Mouse (Mus musculus): ENCODE results near the gene Ppp2r5c.

Gene Ppp2r5c

DNA sequence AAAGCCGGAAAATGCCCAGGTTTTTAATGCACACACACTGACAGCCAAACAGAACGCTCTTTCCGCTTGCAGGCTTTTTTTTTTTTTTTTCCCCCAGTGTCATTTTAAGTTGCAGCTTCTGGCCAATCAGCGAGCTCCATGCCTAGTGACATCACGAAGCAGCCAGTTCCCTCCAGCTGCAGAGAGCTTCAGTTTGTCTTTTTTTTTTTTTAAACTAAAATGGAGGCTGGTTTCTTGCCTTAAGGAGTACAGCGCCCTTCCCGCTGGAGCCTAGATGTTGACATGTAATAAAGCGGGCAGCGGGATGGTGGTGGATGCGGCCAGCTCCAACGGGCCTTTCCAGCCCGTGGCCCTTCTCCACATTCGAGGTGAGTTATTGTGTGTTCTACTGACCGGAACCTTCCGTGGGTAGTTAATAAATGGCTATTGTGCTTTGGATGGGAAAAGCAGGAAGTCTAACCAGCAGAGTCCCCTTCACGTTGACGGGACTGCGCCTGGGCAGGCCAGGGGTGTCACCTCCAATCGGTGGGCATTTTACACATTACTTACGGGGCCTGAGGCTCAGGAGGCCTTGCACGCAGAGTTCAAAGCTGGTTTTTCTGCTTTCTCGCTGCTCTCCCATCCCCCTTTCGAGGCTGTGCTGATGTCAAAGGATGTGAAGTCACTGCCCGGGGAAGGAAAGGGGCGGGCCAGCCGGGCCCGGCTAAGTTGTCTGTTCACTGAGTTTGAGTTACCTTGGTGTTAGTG, 38.8 kb downstream of the Ppp2r5c start:
- in situ Hi-C loops (cut with MboI, MseI): loop anchor here (10.0 to 25.0 kb wide), 2 partner anchors 359 to 1848 kb away; partner anchors contain the start of gene Mok

DNA sequence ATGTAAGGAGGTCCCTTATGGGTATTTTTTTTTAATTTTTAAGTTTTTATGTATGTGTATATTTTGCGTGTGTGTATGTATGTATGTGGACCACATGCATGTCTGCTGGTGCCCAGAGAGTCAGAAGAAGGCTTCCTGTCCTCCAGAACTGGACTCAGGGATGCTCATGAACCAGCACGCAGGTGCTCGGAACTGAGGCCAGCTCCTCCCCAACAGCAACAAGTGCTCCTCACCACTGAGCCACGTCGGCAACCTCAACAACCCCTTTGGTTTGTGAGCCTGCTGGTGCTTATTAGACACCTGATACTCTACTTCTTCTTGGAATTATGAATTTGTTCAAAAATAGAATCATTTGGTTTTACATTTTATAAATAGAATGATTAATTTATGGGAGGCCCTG, 39.9 kb downstream of the Ppp2r5c start:
- in situ Hi-C loops (cut with MboI, MseI): loop anchor here (10.0 to 25.0 kb wide), 2 partner anchors 358 to 1850 kb away; partner anchors contain the start of gene Mok

DNA sequence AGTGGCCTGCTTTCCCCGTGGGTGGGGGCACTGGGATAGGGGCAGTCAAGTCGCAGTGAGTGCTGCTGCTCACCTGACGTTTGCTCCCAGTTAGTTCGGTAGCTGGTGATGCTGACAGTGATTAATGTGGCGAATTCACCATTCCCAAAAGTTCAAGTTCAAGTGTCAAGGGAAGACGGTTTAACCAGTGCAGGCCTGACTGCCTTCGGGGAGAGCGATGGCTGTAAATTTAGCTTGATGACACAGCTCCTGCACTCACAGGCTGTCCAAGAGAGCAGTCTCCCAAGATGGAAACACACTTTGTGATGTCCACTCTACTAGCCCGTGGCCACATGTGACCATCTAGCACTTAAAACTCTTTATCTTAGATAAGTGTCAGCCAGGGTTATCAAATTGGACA, 41.1 kb downstream of the Ppp2r5c start:
- in situ Hi-C loops (cut with MboI, MseI): loop anchor here (10.0 to 25.0 kb wide), 2 partner anchors 357 to 1851 kb away; partner anchors contain the start of gene Mok

DNA sequence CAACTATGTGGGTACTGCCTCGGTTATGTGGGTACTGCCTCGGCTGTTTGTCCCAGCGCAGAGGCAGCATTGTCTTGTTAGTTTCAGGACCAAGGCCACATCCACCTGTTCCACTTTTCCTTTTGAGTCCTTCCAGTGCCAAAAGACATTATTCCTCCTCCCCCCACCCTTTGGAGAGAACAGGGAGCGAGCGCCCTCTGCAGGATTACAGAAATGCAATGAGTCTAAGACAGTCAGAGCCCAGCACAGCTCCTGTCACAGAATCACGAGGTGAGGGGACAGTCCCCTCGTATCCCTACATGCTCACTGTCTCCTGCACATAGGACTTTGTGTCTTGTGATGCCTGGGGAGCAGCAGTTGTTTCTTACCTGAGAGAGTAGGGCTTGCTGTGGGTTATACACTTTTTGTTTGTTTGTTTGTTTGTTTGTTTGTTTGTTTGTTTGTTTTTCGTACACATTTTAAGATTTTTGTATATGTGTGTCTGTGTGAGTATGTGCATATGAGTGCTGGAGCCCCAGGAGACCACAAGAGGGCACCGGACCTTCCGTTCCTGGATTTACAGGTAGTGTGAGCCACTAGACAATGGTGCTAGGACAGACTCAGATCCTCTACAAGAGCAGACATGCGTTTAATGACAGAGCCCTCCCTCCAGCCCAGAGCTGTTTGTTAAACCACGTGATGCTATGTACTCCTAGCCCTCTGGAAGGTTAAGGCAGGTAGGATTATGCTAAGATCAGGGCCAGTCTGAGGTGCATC, 43.2 kb downstream of the Ppp2r5c start:
- in situ Hi-C loops (cut with MboI, MseI): loop anchor here (10.0 to 25.0 kb wide), 2 partner anchors 355 to 1853 kb away; partner anchors contain the start of gene Mok

DNA sequence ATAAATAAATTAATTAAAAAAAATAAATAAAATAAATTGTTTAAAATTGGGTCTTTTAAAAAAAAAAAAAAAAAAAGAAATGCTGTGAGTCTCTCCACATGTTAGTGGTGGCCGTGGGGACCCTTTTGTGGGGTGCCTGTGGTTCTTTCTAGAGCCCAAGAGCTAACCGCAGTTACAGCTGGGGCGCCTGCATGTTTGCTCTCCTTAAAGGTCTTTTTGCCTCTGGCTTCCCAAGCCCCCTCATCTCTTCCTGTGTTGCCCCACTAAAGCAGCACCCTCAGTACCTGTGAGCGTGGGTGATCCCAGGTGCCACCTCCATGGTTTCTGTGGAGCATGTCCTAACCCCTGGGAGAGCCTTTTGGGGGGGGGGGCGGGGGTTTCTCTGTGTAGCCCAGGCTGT, 45.5 kb downstream of the Ppp2r5c start:
- in situ Hi-C loops (cut with MboI, MseI): loop anchor here (25.0 kb wide), 1 partner anchor 1855 kb away; no protein-coding TSS in a partner anchor

DNA sequence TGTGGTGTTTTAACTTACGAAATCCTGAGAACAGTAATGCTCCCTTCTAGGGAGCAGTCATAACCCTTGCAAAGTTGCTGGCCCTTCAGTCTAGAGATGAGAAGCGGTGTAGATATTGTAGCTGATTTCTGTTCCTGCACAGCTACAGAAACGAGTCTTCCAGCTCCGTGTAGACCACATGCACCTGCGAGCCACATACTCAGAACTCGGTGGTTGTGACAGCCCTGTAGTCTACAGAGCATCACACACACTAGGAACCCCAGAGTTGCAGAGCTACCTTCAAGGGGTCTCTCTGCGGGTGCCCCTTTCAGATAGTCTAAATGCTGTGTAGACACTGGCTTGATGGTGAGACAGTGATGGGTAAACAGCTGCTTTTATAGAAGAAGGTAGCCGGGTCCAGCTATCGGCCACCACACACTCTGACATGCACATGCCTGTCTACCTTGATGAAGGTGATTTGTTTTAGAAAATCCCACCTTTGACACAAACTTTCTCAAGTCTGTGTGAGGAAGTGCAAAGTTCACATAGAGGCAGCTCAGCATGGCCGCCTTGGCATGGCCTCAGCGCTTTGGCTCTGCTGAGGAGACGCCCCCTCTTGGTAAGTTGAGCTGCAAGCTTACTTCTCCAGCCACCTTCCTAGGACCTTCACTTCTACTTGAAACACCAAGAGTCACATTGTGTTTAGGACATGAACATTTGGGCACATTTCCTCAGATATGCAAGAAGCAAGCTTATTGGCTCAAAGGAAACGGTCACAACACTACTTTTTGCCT, 46.9 kb downstream of the Ppp2r5c start:
- in situ Hi-C loops (cut with MboI, MseI): loop anchor here (25.0 kb wide), 1 partner anchor 1856 kb away; no protein-coding TSS in a partner anchor

DNA sequence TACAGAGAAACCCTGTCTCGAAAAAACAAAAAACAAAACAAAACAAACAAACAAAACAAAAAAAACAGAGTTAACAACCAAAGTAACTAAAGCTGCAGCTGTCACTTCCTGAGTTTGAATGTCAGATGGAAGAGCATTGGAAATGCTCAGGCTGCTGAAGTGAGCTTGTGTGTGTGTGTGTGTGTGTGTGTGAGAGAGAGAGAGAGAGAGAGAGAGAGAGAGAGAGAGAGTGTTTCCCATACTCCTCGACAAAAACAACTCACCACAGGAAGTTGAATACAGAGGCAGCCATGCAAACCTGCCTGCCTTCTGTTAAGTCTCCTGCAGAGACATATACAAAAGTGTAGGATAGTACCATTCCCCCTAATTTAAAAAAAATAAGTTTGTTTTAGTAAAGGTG, 47.9 kb downstream of the Ppp2r5c start:
- in situ Hi-C loops (cut with MboI, MseI): loop anchor here (25.0 kb wide), 1 partner anchor 1858 kb away; no protein-coding TSS in a partner anchor

DNA sequence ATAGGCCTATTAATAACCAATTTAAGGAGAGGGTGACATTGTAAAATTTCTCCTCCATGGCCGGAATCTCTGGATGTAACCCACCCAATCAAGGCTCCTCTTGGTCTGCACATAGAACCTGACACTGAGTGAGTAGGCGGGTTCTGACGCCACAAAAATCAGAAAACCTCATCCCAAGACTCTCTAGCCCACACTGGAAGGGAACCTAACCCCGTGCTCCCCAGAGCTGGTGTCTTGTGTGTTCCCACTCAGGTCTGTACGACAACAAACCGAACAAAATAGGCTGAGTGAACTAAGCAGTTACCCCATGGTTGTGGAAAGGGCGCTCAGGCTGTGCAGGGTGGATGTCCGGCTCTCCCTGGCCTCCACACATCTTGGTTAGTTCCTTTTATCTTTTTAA, 48.3 kb downstream of the Ppp2r5c start:
- in situ Hi-C loops (cut with MboI, MseI): loop anchor here (25.0 kb wide), 1 partner anchor 1858 kb away; no protein-coding TSS in a partner anchor

DNA sequence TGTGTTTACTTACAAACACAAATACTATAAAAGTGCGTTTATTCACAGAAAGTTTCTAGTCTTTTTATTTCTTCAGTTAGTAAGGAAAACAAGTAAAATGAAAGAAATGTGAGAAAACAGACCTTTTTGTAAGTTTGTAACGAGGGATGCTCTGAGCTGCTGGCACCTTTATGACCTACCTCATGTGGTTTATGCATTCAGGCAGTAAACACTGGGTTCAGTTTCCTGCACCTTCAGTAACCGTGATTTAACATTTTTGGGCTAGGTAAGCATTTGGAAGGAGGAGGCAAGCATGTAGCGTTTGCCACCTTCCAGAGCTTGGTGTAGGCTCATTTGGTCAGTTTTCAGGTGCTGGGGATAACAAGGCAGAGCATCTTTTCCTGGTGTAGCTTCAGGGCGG, 49.1 kb downstream of the Ppp2r5c start:
- in situ Hi-C loops (cut with MboI, MseI): loop anchor here (25.0 kb wide), 1 partner anchor 1859 kb away; no protein-coding TSS in a partner anchor

DNA sequence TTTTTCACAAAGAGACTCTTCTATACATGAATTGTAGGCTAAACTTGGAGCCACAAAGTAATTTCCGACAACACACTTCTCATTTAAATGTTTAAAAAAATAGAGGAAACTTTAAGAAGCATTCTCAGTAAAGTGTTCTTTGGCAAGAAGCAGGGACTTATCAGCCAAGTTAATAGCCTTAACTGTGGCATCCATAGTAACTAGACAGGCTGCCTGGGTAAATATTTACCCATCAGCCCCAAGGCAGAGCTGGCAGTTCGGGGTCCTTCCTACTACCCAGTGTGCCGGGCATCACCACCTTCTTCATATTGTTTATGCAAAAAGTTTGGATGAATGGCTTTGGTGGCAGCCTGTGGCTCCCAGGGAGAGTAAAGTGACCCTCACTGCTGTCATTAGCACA, 50.1 kb downstream of the Ppp2r5c start:
- in situ Hi-C loops (cut with MboI, MseI): loop anchor here (25.0 kb wide), 1 partner anchor 1860 kb away; no protein-coding TSS in a partner anchor

DNA sequence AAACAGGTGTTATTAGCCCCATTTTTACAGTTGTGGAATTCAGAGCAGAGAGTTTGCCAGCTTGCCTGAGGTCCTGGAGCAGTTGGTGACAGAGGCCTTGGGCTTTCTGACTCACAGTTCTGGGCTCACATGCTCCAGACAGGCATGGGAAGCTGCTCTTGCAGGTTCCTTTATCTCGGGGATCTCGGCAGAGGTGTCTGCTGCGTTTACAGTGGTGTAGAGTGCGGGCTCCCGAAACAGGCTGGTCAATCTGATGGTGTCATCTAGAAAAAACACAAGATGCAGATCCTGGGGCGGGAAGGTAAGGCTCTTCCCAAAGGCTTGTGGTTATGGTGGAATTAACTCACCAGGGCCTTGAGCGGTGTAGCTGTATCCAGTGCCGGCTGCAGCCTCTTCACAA, 50.6 kb downstream of the Ppp2r5c start:
- in situ Hi-C loops (cut with MboI, MseI): loop anchor here (25.0 kb wide), 1 partner anchor 1860 kb away; no protein-coding TSS in a partner anchor

DNA sequence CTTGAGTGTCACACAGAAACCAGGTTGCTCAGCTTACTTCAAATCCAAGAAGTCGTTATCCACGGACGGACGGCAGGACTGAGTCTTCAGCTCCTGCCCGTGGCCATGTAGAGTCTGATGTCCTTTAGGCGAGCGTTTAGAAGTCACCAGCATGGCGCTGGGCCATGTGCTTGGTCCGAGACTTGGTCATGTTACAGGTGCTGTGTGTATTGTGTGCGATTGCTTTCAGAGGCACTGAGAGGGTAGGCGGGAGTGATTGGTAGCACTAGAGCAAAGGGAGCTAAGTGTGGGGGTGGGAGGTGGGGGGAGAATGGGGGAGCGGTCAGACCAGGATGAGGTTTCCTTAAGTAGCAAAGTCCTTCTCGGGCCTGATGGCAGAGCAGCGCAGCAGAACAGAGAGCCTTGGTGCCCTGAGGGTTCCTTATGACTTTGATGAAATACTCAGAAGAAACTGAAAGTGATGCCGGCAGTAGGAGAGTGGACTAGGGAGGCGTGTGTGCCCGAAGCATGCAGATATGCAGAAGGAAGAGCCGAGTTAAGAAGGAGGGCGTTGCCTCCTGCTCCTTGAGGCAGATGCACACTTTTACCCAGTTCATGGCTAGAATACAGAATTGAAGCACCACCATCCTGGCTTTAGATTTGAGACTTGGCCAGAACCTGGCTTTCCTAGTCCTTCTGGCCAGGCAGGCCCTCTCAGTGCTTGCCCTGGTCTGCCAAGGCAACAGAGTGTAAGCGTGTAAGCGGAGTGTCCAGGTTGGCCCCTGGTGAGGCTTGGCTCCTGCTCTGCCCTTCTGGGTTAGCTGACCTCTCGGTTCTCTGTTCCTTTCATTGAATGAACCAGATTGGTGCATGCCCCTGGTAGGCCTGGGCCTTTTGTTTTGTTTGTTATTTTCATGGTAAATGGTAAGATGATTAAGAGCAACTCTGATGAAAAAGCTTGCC, 51.6 kb downstream of the Ppp2r5c start:
- in situ Hi-C loops (cut with MboI, MseI): loop anchor here (25.0 kb wide), 1 partner anchor 1861 kb away; no protein-coding TSS in a partner anchor

DNA sequence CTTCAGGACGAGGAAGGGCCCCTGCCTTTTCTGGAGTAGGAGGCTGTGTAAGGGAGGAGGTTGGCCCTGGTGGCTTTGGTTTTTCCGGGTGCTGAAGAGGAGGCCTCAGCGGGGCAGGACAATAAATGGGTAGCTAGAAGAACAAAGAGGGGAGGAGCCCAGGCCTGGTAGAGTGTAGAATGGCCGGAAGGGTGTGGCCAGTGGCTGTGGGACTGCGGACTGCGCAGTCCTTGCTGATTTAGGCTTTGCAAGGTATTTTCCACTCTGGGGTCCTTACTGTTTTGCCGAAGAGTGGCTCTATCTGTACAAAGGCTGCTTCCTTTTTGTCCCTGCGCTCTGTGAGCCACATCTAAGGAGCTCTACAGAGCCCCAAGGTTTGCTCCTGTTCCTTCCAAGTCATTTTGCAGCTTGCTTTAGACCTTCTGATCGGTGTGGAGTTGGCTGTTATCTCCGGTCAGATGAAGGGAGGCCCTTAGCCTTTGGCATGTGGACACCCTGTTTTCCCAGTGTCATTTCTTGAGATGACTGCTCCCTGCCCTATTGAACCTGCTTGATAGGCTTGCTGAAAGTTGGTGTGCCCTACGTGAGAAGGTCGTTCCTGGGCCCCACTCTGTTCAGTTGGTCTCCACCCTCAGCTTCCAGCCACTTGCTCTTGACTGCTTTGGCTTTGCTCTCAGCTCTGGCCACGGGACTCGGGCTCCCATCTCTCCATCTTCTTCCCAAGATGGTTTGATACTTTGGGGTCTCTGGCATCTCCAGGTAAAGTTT, 52.5 kb downstream of the Ppp2r5c start:
- in situ Hi-C loops (cut with MboI, MseI): loop anchor here (25.0 kb wide), 1 partner anchor 1862 kb away; no protein-coding TSS in a partner anchor

DNA sequence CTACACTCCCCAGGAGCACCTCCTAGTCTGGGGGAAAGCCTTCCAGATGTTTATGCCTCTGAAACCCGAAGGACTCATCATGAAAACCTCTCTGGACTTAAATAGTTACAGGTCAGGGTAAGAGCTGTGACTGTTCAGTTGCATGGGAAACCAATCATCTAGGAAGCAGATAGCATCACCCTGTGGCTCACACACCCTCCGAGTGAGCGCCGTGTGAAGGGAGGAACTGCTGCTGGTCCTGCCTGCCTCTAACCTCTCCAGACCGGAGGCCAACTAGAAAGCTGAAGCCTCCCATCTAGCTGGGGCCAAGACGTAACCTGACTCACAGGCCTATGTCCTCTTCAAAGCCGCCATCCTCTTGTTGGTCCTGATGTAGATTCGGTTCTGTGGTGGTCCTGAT, 53.2 kb downstream of the Ppp2r5c start:
- in situ Hi-C loops (cut with MboI, MseI): no loop called here

DNA sequence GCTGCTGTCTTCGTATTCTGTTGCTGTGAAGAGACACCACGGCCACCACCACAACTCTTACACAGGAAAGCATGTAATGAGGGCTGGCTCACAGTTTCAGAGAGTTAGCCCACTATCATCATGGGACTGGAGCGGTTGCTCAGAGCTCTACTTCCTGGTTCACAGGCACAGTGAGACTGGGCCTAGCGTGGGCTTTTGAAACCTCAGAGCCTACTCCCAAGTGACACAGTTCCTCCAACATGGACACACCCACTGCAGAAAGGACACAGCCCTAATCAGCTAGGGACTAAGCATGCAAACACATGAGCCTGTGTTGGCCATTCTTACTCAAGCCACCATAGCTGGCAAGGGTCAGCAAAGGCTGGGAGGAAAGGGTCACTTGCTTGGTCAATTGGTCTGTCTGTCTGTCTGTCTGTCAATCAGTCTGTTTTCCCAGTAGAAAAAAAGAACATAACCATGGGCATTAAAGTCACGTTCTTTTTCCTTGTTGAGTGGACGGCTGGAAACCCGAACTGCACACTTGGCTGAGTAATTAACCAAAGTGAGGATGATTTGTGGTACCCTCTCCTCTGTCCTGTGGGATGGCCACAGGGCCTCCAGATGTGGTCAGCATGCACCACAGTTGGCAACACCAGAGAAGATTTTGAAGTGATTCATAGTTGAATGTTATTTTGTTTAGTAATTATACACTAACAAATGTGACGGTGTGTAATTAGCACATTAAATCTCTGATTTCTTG, 56.7 kb downstream of the Ppp2r5c start:
- in situ Hi-C loops (cut with MboI, MseI): no loop called here

DNA sequence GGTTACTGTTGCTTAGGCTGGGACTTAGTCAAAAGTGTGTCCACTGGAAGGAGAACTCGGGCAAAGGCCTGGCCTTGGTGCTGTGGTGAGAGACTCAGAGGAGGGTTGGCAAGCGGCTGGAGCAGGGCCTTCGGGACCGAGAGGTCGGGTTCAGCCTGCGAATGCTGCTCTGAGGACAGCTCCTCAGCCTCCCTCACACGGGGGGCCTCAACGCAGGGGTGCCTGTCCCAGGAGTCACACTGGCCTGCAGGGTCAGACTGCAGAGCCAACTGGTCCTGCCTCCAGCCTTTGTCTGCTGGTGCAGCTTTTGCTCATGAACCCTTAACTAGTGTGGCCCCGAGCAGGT, 57.2 kb downstream of the Ppp2r5c start:
- in situ Hi-C loops (cut with MboI, MseI): no loop called here

DNA sequence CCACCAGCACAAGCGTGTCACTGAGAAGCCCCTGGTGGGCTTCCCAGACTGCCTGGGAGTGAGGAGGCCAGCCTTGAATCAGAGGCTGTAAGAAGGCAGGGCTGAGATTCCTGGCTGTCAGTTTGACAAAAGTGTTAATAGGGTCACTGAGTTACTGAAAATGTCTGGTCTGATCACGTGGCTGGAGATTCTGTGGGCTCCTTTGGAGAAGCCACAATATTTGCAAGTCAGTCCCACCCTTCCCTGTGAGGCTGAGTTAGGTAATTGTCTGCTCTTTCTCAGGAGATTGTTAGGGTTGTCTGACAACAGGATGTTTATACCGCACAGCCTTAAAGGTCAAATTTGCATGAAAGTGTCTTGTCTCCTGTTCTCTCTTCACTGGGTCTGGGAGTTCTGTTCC, 57.9 kb downstream of the Ppp2r5c start:
- in situ Hi-C loops (cut with MboI, MseI): no loop called here

DNA sequence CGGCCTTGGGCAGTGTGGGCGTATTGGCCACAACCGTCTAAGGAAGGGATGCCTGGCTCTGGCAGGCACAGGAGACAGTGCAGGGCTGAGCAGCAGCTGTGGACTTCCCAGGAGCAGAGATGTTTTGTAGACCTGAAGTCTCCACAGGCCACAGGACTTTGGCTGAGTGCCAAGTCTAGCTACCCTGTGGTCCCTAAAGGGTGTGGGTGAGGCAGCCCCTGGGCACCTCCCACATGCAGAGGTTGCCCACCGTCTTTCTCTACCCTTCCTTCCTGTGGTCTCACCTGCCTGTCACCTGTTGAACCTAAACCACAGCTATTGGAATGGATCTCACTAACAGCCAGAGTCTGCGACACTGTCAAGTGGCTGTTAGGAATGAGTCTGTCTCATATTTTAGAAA, 59.1 kb downstream of the Ppp2r5c start:
- in situ Hi-C loops (cut with MboI, MseI): no loop called here
